Mouse (Mus musculus): ENCODE measurements around the gene Ephx4. TPM values are rescaled to one million over a fixed set of nuclear protein-coding genes. Genes with fewer than 3 reads are reported as not detected.

Gene Ephx4
- total and polyA plus RNA-seq, 3 experiments: 0.81 TPM; not detected in 2

- Histone ChIP-seq H3K4me2 (ENCODE audit: insufficient read depth, low read depth, poor library complexity, severe bottlenecking) (no peak overlapping the region), H3K4me3 (replicated peaks in 1 of 3; ENCODE audit: low read depth in 2 of 3, low read length in 2 of 3, poor library complexity in 1 of 3) (no peak overlapping the region), H3K27ac (ENCODE audit: insufficient read depth, low read depth) (no peak overlapping the region), H3K9ac (ENCODE audit: insufficient read depth, low read depth) (no peak overlapping the region), H3K36me3 (replicated peaks in 1 of 2; ENCODE audit: control insufficient read depth in 1 of 2, insufficient read depth in 1 of 2, low read length in 1 of 2) (no peaks in the 10 kb centered on the region), H3K79me2 (replicated peaks; ENCODE audit: control insufficient read depth, extremely low read depth, insufficient read depth, poor library complexity, severe bottlenecking) (no peaks in the 10 kb centered on the region), H3K4me1 (ENCODE audit: control insufficient read depth in 1 of 2, insufficient read depth in 2 of 2) (peaks cover 0 to 40% of the 10 kb centered on the region in 2 experiments; a peak in 2 of 4 replicates), H3K9me3 (replicated peaks; ENCODE audit: low read length) (no peaks in the 10 kb centered on the region), H3K27me3 (replicated peaks) (no peaks in the 10 kb centered on the region)
- no peak for TF ChIP-seq POLR2AphosphoS2 (IDR thresholded peaks at IDR 0.05; ENCODE audit: low read depth, low read length)
- TF ChIP-seq ZC3H11A (IDR thresholded peaks at IDR 0.05; ENCODE audit: low read depth, low read length): no peak
- TF ChIP-seq MAFK (IDR thresholded peaks at IDR 0.05; ENCODE audit: insufficient replicate concordance, low read length): no peak
- peak; percentile 64; the same call in 1 of the 2 replicates for TF ChIP-seq TCF12 (IDR thresholded peaks at IDR 0.05; ENCODE audit: low read depth, low read length)
- no peak for TF ChIP-seq CHD1 (IDR thresholded peaks at IDR 0.05; ENCODE audit: low read depth, low read length)
- no peak for TF ChIP-seq USF1 (IDR thresholded peaks at IDR 0.05; ENCODE audit: low read depth, low read length)
- peak; percentile 69 for TF ChIP-seq CHD2 (IDR thresholded peaks at IDR 0.05; ENCODE audit: low read length)
- TF ChIP-seq BHLHE40 (IDR thresholded peaks at IDR 0.05; ENCODE audit: low read depth, low read length): no peak
- peak; percentile 56 for DNase-seq (ENCODE audit: extremely low read depth)
- dilution Hi-C loops (cut with MboI; ENCODE audit: extremely low pct_ligation_motif_present, extremely low pct_unique_long_range_greater_than_20kb, low sequenced_read_pairs): no loop called here
- in situ Hi-C loops (cut with MboI; ENCODE audit: low pct_ligation_motif_present, low pct_unique_long_range_greater_than_20kb, low sequenced_read_pairs): no loop called here
These were observed 46.7 kb upstream of the Ephx4 start for GRCm38 (mm10) chr5:107355801-107356200.

GRCm38 (mm10) chr5:107357723-107358122, 44.8 kb upstream of the Ephx4 start:
- TF ChIP-seq E2F4 (IDR thresholded peaks at IDR 0.05; ENCODE audit: insufficient replicate concordance, low read depth, low read length) (no peak), CHD1 (IDR thresholded peaks at IDR 0.05; ENCODE audit: low read depth, low read length) (no peak), HCFC1 (IDR thresholded peaks at IDR 0.05; ENCODE audit: low read depth, low read length) (no peak), MYC (IDR thresholded peaks at IDR 0.05; ENCODE audit: low read depth, low read length) (no peak), MAZ (IDR thresholded peaks at IDR 0.05; ENCODE audit: low read depth, low read length) (no peak), RCOR1 (conservative IDR thresholded peaks at IDR 0.05; ENCODE audit: low read depth, low read length) (no peak), MAFK (IDR thresholded peaks at IDR 0.05; ENCODE audit: insufficient replicate concordance, low read length) (no peak), JUND (conservative IDR thresholded peaks at IDR 0.05; ENCODE audit: low read depth, low read length) (no peak), IRF4 (IDR thresholded peaks at IDR 0.05; ENCODE audit: low read depth, low read length) (no peak), ZNF384 (IDR thresholded peaks at IDR 0.05; ENCODE audit: low read depth, low read length) (no peak), KAT2A (IDR thresholded peaks at IDR 0.05; ENCODE audit: insufficient replicate concordance, low read length) (no peak), POLR2A (IDR thresholded peaks at IDR 0.05; ENCODE audit: low read depth, low read length) (no peak)
- in situ Hi-C loops (cut with MboI; ENCODE audit: low pct_ligation_motif_present, low pct_unique_long_range_greater_than_20kb, low sequenced_read_pairs) (no loop called here), dilution Hi-C loops (cut with MboI; ENCODE audit: extremely low pct_ligation_motif_present, extremely low pct_unique_long_range_greater_than_20kb, low sequenced_read_pairs) (no loop called here)
- Histone ChIP-seq H3K4me1 (ENCODE audit: control insufficient read depth in 1 of 2, insufficient read depth in 2 of 2) (peaks cover 0 to 38% of the 10 kb centered on the region in 2 experiments; a peak in 2 of 4 replicates), H3K9ac (ENCODE audit: insufficient read depth, low read depth) (no peak overlapping the region), H3K79me2 (replicated peaks; ENCODE audit: control insufficient read depth, extremely low read depth, insufficient read depth, poor library complexity, severe bottlenecking) (no peaks in the 10 kb centered on the region), H3K27me3 (replicated peaks) (no peaks in the 10 kb centered on the region), H3K36me3 (replicated peaks in 1 of 2; ENCODE audit: control insufficient read depth in 1 of 2, insufficient read depth in 1 of 2, low read length in 1 of 2) (no peaks in the 10 kb centered on the region), H3K9me3 (replicated peaks; ENCODE audit: low read length) (no peaks in the 10 kb centered on the region), H3K27ac (ENCODE audit: insufficient read depth, low read depth) (no peak overlapping the region), H3K4me2 (ENCODE audit: insufficient read depth, low read depth, poor library complexity, severe bottlenecking) (no peak overlapping the region), H3K4me3 (replicated peaks in 1 of 3; ENCODE audit: low read depth in 2 of 3, low read length in 2 of 3, poor library complexity in 1 of 3) (no peak overlapping the region)
- DNase-seq (ENCODE audit: extremely low read depth): no peak

All from CH12.LX (cell line).